Mouse (Mus musculus): ENCODE measurements around the gene Grhl3.

Grhl3 gene

GRCm38 (mm10) chr4:135495810-135496209 is 77.6 kb downstream of the Grhl3 start:
- in situ Hi-C loops (cut with MboI; ENCODE audit: unreplicated experiment in 2 of 2), result loop anchor here in 1 of 2 experiments (10.0 kb wide), 1 partner anchor 51 kb away; no protein-coding TSS in a partner anchor

GRCm38 (mm10) chr4:135495397-135495791 is 78.0 kb downstream of the Grhl3 start:
- in situ Hi-C loops (cut with MboI; ENCODE audit: unreplicated experiment in 2 of 2), result loop anchor here in 1 of 2 experiments (10.0 kb wide), 1 partner anchor 51 kb away; no protein-coding TSS in a partner anchor

- in situ Hi-C loops (cut with MboI; ENCODE audit: unreplicated experiment in 2 of 2), result loop anchor here in 1 of 2 experiments (10.0 kb wide), 1 partner anchor 50 kb away; no protein-coding TSS in a partner anchor
Measured at GRCm38 (mm10) chr4:135494521-135495396, 78.7 kb downstream of the Grhl3 start, which contains the start of the genes Stpg1 and Nipal3. Stpg1 (plus strand) TSS chr4:135494790. Nipal3 (minus strand) TSS chr4:135495038.

- in situ Hi-C loops (cut with MboI; ENCODE audit: unreplicated experiment in 2 of 2), result loop anchor here in 1 of 2 experiments (10.0 kb wide), 1 partner anchor 49 kb away; no protein-coding TSS in a partner anchor
Measured at GRCm38 (mm10) chr4:135493691-135494520, 79.5 kb downstream of the Grhl3 start.

- in situ Hi-C loops (cut with MboI; ENCODE audit: unreplicated experiment in 2 of 2), result loop anchor here in 1 of 2 experiments (10.0 kb wide), 1 partner anchor 48 kb away; no protein-coding TSS in a partner anchor
Measured at GRCm38 (mm10) chr4:135493271-135493670, 80.2 kb downstream of the Grhl3 start.
